Mouse (Mus musculus): ENCODE data around the gene Plekho1. TPM values are rescaled to one million over a fixed set of nuclear protein-coding genes. Genes with fewer than 3 reads are reported as not detected.

Plekho1 gene
- polyA plus RNA-seq, 1 experiment from 2014 or later = 85.6 TPM

- Histone ChIP-seq H3K27me3 (ENCODE audit: control insufficient read depth, insufficient read depth, low read length) (no peaks in the 10 kb centered on the region), H3K36me3 (ENCODE audit: control insufficient read depth, insufficient read depth, low read length) (no peaks in the 10 kb centered on the region), H3K4me3 (ENCODE audit: low read depth, low read length) (no peak overlapping the region), H3K9ac (ENCODE audit: low read length) (no peak overlapping the region), H3K27ac (ENCODE audit: low read depth, low read length) (no peak overlapping the region), H3K9me3 (ENCODE audit: control insufficient read depth, low read length) (no peaks in the 10 kb centered on the region), H3K4me1 (replicated peaks; ENCODE audit: control insufficient read depth, insufficient read depth, low read length) (peaks cover 15% of the 10 kb centered on the region), H3K4me2 (ENCODE audit: low read depth, low read length, severe bottlenecking) (no peak overlapping the region)
- DNase-seq (ENCODE audit: low spot score) = no peak
- no peak for ATAC-seq (replicated peaks; ENCODE audit: low FRiP score)
- 90% methylated on average over 12 of the region's 12 CpGs for WGBS
Measured at GRCm38 (mm10) chr3:95999308-96000079, 3.7 kb upstream of the Plekho1 start.

- H3K27ac ChIP-seq (ENCODE audit: low read depth, low read length) = no peak overlapping the region
- peak overlapping the region; percentile 83; the same call in 1 of the 2 replicates for H3K4me3 ChIP-seq (ENCODE audit: low read depth, low read length)
- no peaks in the 10 kb centered on the region; the same call in 1 of the 2 replicates for H3K36me3 ChIP-seq (ENCODE audit: control insufficient read depth, insufficient read depth, low read length)
- H3K9me3 ChIP-seq (ENCODE audit: control insufficient read depth, low read length) = no peaks in the 10 kb centered on the region
- no peaks in the 10 kb centered on the region for H3K27me3 ChIP-seq (ENCODE audit: control insufficient read depth, insufficient read depth, low read length)
- DNase-seq (ENCODE audit: low spot score) (no peak), ATAC-seq (replicated peaks; ENCODE audit: low FRiP score) (no peak)
- peak overlapping the region; percentile 75; the same call in 1 of the 2 replicates for H3K4me2 ChIP-seq (ENCODE audit: low read depth, low read length, severe bottlenecking)
- H3K9ac ChIP-seq (ENCODE audit: low read length) = peak overlapping the region; percentile 98
- H3K4me1 ChIP-seq (replicated peaks; ENCODE audit: control insufficient read depth, insufficient read depth, low read length) = peaks cover 25% of the 10 kb centered on the region
- WGBS = 25% methylated on average over 9 of the region's 9 CpGs
Measured at GRCm38 (mm10) chr3:95997203-95997721, 1.5 kb upstream of the Plekho1 start.

- H3K9ac ChIP-seq (ENCODE audit: low read length) = peak overlapping the region; percentile 98
- H3K9me3 ChIP-seq (ENCODE audit: control insufficient read depth, low read length) = no peaks in the 10 kb centered on the region
- H3K36me3 ChIP-seq (ENCODE audit: control insufficient read depth, insufficient read depth, low read length) = no peaks in the 10 kb centered on the region; the same call in 1 of the 2 replicates
- no peak for ATAC-seq (replicated peaks; ENCODE audit: low FRiP score)
- peak overlapping the region; percentile 95 for H3K27ac ChIP-seq (ENCODE audit: low read depth, low read length)
- peak overlapping the region; percentile 83 for H3K4me3 ChIP-seq (ENCODE audit: low read depth, low read length)
- peak overlapping the region; percentile 75 for H3K4me2 ChIP-seq (ENCODE audit: low read depth, low read length, severe bottlenecking)
- no peaks in the 10 kb centered on the region for H3K27me3 ChIP-seq (ENCODE audit: control insufficient read depth, insufficient read depth, low read length)
- 13% methylated on average over 6 of the region's 6 CpGs for WGBS
- DNase-seq (ENCODE audit: low spot score) = no peak
- H3K4me1 ChIP-seq (replicated peaks; ENCODE audit: control insufficient read depth, insufficient read depth, low read length) = peaks cover 27% of the 10 kb centered on the region
Measured at GRCm38 (mm10) chr3:95996451-95997073, 761 bp upstream of the Plekho1 start.

GRCm38 (mm10) chr3:95994975-95995801 lies 613 bp downstream of the Plekho1 start:
- Histone ChIP-seq H3K27ac (ENCODE audit: low read depth, low read length) (peak overlapping the region; percentile 95), H3K4me1 (replicated peaks; ENCODE audit: control insufficient read depth, insufficient read depth, low read length) (peaks cover 27% of the 10 kb centered on the region), H3K9ac (ENCODE audit: low read length) (peak overlapping the region; percentile 98), H3K27me3 (ENCODE audit: control insufficient read depth, insufficient read depth, low read length) (no peaks in the 10 kb centered on the region), H3K9me3 (ENCODE audit: control insufficient read depth, low read length) (no peaks in the 10 kb centered on the region), H3K4me3 (ENCODE audit: low read depth, low read length) (peak overlapping the region; percentile 83), H3K36me3 (ENCODE audit: control insufficient read depth, insufficient read depth, low read length) (peaks cover 4% of the 10 kb centered on the region; the same call in 1 of the 2 replicates), H3K4me2 (ENCODE audit: low read depth, low read length, severe bottlenecking) (peak overlapping the region; percentile 75)
- peak; percentile 79 for ATAC-seq (replicated peaks; ENCODE audit: low FRiP score)
- under 1% methylated on average over 49 of the region's 51 CpGs for WGBS
- no peak for DNase-seq (ENCODE audit: low spot score)

GRCm38 (mm10) chr3:95994381-95994846 lies 1.4 kb downstream of the Plekho1 start:
- Histone ChIP-seq H3K36me3 (ENCODE audit: control insufficient read depth, insufficient read depth, low read length) (peaks cover 10% of the 10 kb centered on the region; the same call in 1 of the 2 replicates), H3K27me3 (ENCODE audit: control insufficient read depth, insufficient read depth, low read length) (no peaks in the 10 kb centered on the region), H3K4me3 (ENCODE audit: low read depth, low read length) (peak overlapping the region; percentile 83), H3K4me2 (ENCODE audit: low read depth, low read length, severe bottlenecking) (peak overlapping the region; percentile 75), H3K4me1 (replicated peaks; ENCODE audit: control insufficient read depth, insufficient read depth, low read length) (peaks cover 27% of the 10 kb centered on the region), H3K9ac (ENCODE audit: low read length) (peak overlapping the region; percentile 98), H3K9me3 (ENCODE audit: control insufficient read depth, low read length) (no peaks in the 10 kb centered on the region), H3K27ac (ENCODE audit: low read depth, low read length) (peak overlapping the region; percentile 95)
- WGBS = 11% methylated on average over 6 of the region's 6 CpGs
- no peak for ATAC-seq (replicated peaks; ENCODE audit: low FRiP score)
- DNase-seq (ENCODE audit: low spot score) = peak; percentile 52

GRCm38 (mm10) chr3:95993881-95994280 lies 1.9 kb downstream of the Plekho1 start:
- ATAC-seq (replicated peaks; ENCODE audit: low FRiP score) (no peak), DNase-seq (ENCODE audit: low spot score) (no peak)
- Histone ChIP-seq H3K9ac (ENCODE audit: low read length) (peak overlapping the region; percentile 98), H3K4me2 (ENCODE audit: low read depth, low read length, severe bottlenecking) (peak overlapping the region; percentile 75), H3K36me3 (ENCODE audit: control insufficient read depth, insufficient read depth, low read length) (peaks cover 15% of the 10 kb centered on the region; the same call in 1 of the 2 replicates), H3K4me1 (replicated peaks; ENCODE audit: control insufficient read depth, insufficient read depth, low read length) (peaks cover 27% of the 10 kb centered on the region), H3K4me3 (ENCODE audit: low read depth, low read length) (peak overlapping the region; percentile 83), H3K9me3 (ENCODE audit: control insufficient read depth, low read length) (no peaks in the 10 kb centered on the region), H3K27ac (ENCODE audit: low read depth, low read length) (0 out of 2 replicates have a peak overlapping the region, but pooled peaks have one; percentile 8), H3K27me3 (ENCODE audit: control insufficient read depth, insufficient read depth, low read length) (no peaks in the 10 kb centered on the region)
- WGBS = 40% methylated on average over 4 of the region's 4 CpGs

GRCm38 (mm10) chr3:95992990-95993603 lies 2.7 kb downstream of the Plekho1 start:
- Histone ChIP-seq H3K27ac (ENCODE audit: low read depth, low read length) (no peak overlapping the region), H3K36me3 (ENCODE audit: control insufficient read depth, insufficient read depth, low read length) (peaks cover 22% of the 10 kb centered on the region; the same call in 1 of the 2 replicates), H3K27me3 (ENCODE audit: control insufficient read depth, insufficient read depth, low read length) (no peaks in the 10 kb centered on the region), H3K4me3 (ENCODE audit: low read depth, low read length) (peak overlapping the region; percentile 83), H3K9me3 (ENCODE audit: control insufficient read depth, low read length) (no peaks in the 10 kb centered on the region), H3K4me2 (ENCODE audit: low read depth, low read length, severe bottlenecking) (peak overlapping the region; percentile 75), H3K4me1 (replicated peaks; ENCODE audit: control insufficient read depth, insufficient read depth, low read length) (peaks cover 27% of the 10 kb centered on the region), H3K9ac (ENCODE audit: low read length) (peak overlapping the region; percentile 98)
- WGBS = 45% methylated on average over 5 of the region's 5 CpGs
- ATAC-seq (replicated peaks; ENCODE audit: low FRiP score) (no peak), DNase-seq (ENCODE audit: low spot score) (no peak)

Data from forebrain, embryonic 11.5 days (tissue).